Mouse (Mus musculus) bone marrow macrophage, adult 2 months (primary cell): ENCODE measurements around the gene Actl7a.

Experiments
- CTCF ChIP-seq: IDR thresholded peaks from 2 replicates; pipeline ENCODE4 v1.5.1; 2012; ENCODE audit warnings: low read depth, mild to moderate bottlenecking, low read length, moderate library complexity
- POLR2A ChIP-seq: IDR thresholded peaks from 2 replicates; pipeline ENCODE4 v1.6.1; 2012; ENCODE audit warnings: mild to moderate bottlenecking, low read depth, low read length, borderline replicate concordance

- TF ChIP-seq CTCF: no peak
- no peak for TF ChIP-seq POLR2A
These were observed 44.5 kb upstream of the Actl7a start for GRCm38 (mm10) chr4:56698671-56699070.
